Mouse (Mus musculus) small intestine, adult 2 months (tissue): ENCODE measurements at regions not wholly inside any gene's neighbourhood (a gene's known extent, or its start where the extent isn't known, plus 50 kb on each side); places are given as distances from the start of the nearest gene placed in this dataset.

Experiments used
- CTCF ChIP-seq: fragments of 200-500 bp; IDR thresholded peaks from 2 replicates; pipeline ENCODE4 v1.5.1; 2012; ENCODE audit warnings: low read depth, mild to moderate bottlenecking, control low read depth, inconsistent platforms, low read length, moderate library complexity, mixed read lengths; ENCODE audit not compliant: insufficient replicate concordance, insufficient read length; ENCODE audit errors: extremely low read depth
- POLR2A ChIP-seq: fragments of 200-500 bp; IDR thresholded peaks from 2 replicates; pipeline ENCODE4 v1.6.1; 2012; ENCODE audit warnings: low read depth, mild to moderate bottlenecking, control low read depth, inconsistent platforms, low read length, moderate library complexity

DNA sequence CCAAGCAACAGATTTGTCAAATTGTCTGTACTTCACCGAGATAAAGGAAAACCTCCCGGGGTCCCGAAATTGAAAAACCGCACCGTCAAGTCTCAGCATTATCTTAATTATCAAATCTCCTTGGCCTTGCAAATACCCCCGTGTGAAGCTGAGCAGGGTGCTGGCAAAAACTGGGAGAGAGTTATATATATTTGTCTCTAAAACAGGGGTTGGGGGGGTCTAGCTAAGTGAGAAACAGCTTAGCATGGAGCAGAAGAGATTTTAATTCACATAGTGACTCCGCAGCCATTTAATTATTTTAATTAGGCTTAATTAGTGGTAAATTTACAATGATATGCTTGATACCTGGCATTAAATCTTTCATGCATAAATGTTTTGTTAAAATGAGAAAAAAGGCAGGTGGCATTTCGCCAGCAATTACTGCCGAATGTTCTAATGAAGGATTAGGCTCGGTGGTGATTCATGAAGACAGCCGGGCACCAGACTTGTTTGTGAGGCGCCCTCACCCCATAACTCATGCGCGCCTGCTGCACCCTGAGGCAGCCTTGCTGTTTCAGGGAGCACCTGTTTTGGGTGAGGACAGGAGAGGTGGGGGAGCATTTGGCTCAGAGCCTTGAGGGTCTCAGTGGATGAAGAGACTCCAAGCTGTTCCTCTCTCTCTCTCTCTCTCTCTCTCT is 138.2 kb downstream of the Tle3 start:
- TF ChIP-seq CTCF, result no peak
- TF ChIP-seq POLR2A, result no peak
